Mouse (Mus musculus) stomach, embryonic 14.5 days (tissue): ENCODE data around the gene Abhd17a. TPM values are rescaled to one million over a fixed set of nuclear protein-coding genes. Genes with fewer than 3 reads are reported as not detected.

Experiments
- ATAC-seq: fragments of 200-750 bp; cut with Nextera tagmentation; 2 replicates; pipeline ENCODE4 v1.8.0; 2017; ENCODE audit warnings: low read depth, moderate TSS enrichment; ENCODE audit not compliant: insufficient number of reproducible peaks, insufficient read depth, low FRiP score
- H3K27ac ChIP-seq: fragments of 300-500 bp; sonication (generic); 2 replicates; pipeline ENCODE4 v1.5.1; 2014; ENCODE audit warnings: mild to moderate bottlenecking, low read length, moderate library complexity, mixed read lengths
- H3K27me3 ChIP-seq: fragments of 300-500 bp; sonication (generic); 2 replicates; pipeline ENCODE4 v1.6.1; 2014; ENCODE audit warnings: low read length, control low read depth, mixed read lengths; ENCODE audit not compliant: control insufficient read depth, insufficient read depth
- H3K36me3 ChIP-seq: fragments of 300-500 bp; sonication (generic); 2 replicates; pipeline ENCODE4 v1.6.1; 2014; ENCODE audit warnings: mild to moderate bottlenecking, control low read depth, low read length, moderate library complexity, mixed read lengths; ENCODE audit not compliant: control insufficient read depth, insufficient read depth
- H3K4me1 ChIP-seq: fragments of 300-500 bp; sonication (generic); 2 replicates; pipeline ENCODE4 v1.6.1; 2014; ENCODE audit warnings: low read length, control low read depth, mixed read lengths; ENCODE audit not compliant: control insufficient read depth, insufficient read depth
- H3K4me2 ChIP-seq: fragments of 300-500 bp; sonication (generic); replicated peaks from 2 replicates; pipeline ENCODE4 v1.6.1; 2014; ENCODE audit warnings: low read depth, low read length, control low read depth
- H3K4me3 ChIP-seq: fragments of 300-500 bp; sonication (generic); 2 replicates; pipeline ENCODE4 v1.5.1; 2014; ENCODE audit warnings: low read depth, low read length, control low read depth
- H3K9ac ChIP-seq: fragments of 300-500 bp; sonication (generic); replicated peaks from 2 replicates; pipeline ENCODE4 v1.6.1; 2014; ENCODE audit warnings: low read depth, mild to moderate bottlenecking, control low read depth, low read length, moderate library complexity, mixed read lengths
- H3K9me3 ChIP-seq: fragments of 300-500 bp; sonication (generic); 2 replicates; pipeline ENCODE4 v1.6.1; 2016; ENCODE audit warnings: low read depth, low read length, control low read depth; ENCODE audit not compliant: control insufficient read depth
- WGBS: fragments of 180-500 bp; shearing (Covaris S2); extraction: QIAGEN DNeasy Blood & Tissue Kit; methylation state at CpG from one replicate; pipeline ENCODE4 v1.1.7; 2014; 5-methylcytosine and 5-hydroxymethylcytosine counted together
- microRNA-seq: library from miRNA; unstranded; fragments of <30 nt; microRNA quantifications from one replicate; pipeline ENCODE4, GENCODE M21; 2016
- polyA plus RNA-seq: library from polyadenylated mRNA; unstranded; fragments of >200 nt; fragmentation: Nextera tagmentation; extraction: Ambion mirVana; gene quantifications from 2 replicates; pipeline ENCODE4 v1.2.1, GENCODE M21; 2014

Abhd17a gene
- polyA plus RNA-seq, 1 experiment from 2014 or later = 89.7 TPM

DNA sequence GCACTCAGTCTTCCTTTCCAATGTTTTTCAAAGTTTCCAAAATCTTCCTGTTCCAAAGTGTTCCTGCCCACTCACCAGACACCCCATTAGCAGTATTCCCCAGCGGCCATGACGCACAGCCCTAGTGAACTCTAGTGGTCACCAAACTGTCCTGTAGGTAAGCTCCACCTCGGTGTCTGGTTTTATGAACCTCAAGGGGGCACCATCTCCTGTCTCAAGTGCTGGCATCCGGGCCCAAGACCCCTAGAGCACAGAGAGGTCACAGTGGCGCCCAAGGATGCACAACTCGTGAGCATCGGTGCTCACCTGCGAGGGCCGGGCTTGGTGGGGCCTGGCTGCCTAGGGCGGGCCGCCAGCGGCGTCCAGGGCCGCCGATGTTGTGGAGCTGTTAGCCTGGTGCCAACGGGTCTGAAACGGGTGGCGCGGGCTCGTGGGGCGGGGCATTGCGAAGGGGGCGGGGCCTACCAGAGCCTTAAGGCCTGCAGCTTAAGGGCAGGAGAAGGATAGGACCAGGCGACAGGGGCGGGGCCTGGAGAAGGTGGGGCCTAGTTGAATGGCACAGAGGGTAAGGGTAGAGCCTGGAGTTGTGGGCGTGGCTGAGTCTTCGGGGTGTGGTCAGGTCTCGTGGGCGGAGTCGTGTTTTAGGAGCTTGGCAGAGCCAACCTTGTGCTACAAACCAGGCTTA, 51.3 kb downstream of the Abhd17a start, which contains the start of gene Atp8b3:
Gene Atp8b3 (minus strand): TSS at position 415 of the 685 bp plus-strand sequence.
- H3K27me3 ChIP-seq = peaks cover 9% of the 10 kb centered on the region; the same call in 1 of the 2 replicates
- no peaks in the 10 kb centered on the region for H3K9me3 ChIP-seq
- no peak within 1 kb of the TSS for H3K27ac ChIP-seq

DNA sequence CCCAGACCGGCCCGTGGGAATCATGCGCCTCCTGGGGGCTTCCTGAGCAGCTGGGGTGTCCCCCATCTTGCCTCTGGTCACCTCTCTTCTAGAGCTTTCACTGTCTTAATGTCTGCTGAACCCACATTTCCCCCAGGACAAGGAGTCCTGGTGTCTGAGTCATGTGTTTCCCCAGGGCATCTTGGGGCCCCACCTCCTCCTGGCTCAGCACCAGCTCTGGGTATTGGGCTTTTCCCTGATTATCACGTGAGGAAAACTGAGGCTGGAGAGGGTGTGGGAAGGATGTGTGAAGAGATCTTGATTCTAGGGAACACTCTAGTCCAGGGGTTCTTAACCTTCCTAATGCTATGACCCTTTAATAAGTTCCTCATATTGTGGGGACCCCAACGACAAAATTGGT, 52.0 kb downstream of the Abhd17a start:
- Histone ChIP-seq H3K4me3 (no peak overlapping the region), H3K9me3 (no peaks in the 10 kb centered on the region), H3K36me3 (peaks cover 13% of the 10 kb centered on the region; the same call in 1 of the 2 replicates), H3K9ac (no peak overlapping the region), H3K4me1 (0 out of 2 replicates have a peak, but pooled peaks cover 5% of the 10 kb centered on the region), H3K27me3 (peaks cover 9% of the 10 kb centered on the region; the same call in 1 of the 2 replicates), H3K27ac (no peak overlapping the region), H3K4me2 (no peak overlapping the region)
- 61% methylated on average over 5 of the region's 5 CpGs for WGBS
- ATAC-seq = no peak

More for the DNA sequence above, 51.3 kb downstream of the Abhd17a start, which contains the start of gene Atp8b3:
- H3K4me3 ChIP-seq = 0 out of 2 replicates have a peak within 1 kb of the TSS, but pooled peaks have one; percentile 9
- ATAC-seq = peak; percentile 87
- H3K4me2 ChIP-seq = peak within 1 kb of the TSS; percentile 30
- H3K9ac ChIP-seq = no peak within 1 kb of the TSS
- H3K4me1 ChIP-seq = 0 out of 2 replicates have a peak, but pooled peaks cover 5% of the 10 kb centered on the region
- peaks cover 20% of the 10 kb centered on the region for H3K36me3 ChIP-seq
- WGBS = 3% methylated on average over 30 of the region's 30 CpGs

DNA sequence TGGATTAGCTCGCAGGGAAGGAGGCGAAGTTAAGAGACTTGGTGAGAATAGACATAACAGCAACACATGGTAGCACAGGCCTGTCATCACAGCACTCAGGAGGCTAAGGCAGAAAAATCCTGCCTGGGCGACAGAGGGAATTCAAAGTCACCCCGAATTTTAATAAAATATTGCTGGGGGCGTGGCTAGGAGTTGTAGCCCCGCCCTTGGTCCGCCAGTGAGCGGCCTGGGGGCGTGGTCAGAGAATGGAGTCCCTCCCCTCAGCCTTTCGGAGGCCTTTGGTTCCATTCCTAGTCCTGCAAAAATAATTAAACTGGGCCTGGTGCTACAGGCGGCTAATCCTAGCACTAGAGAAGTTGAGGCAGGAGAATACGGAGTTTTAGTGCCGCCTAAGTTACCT, 54.4 kb downstream of the Abhd17a start:
- no peaks in the 10 kb centered on the region for H3K36me3 ChIP-seq
- H3K27me3 ChIP-seq = peaks cover 9% of the 10 kb centered on the region; the same call in 1 of the 2 replicates
- H3K4me2 ChIP-seq = no peak overlapping the region
- ATAC-seq = no peak
- no peak overlapping the region for H3K4me3 ChIP-seq
- 0 out of 2 replicates have a peak, but pooled peaks cover 5% of the 10 kb centered on the region for H3K4me1 ChIP-seq
- 11% methylated on average over 13 of the region's 13 CpGs for WGBS
- no peaks in the 10 kb centered on the region for H3K9me3 ChIP-seq
- no peak overlapping the region for H3K9ac ChIP-seq
- H3K27ac ChIP-seq = no peak overlapping the region

GRCm38 (mm10) chr10:80535071-80535470, 55.1 kb downstream of the Abhd17a start:
- Histone ChIP-seq H3K27ac (no peak overlapping the region), H3K4me3 (0 out of 2 replicates have a peak overlapping the region, but pooled peaks have one; percentile 8), H3K36me3 (no peaks in the 10 kb centered on the region), H3K4me1 (0 out of 2 replicates have a peak, but pooled peaks cover 5% of the 10 kb centered on the region), H3K9ac (no peak overlapping the region), H3K27me3 (peaks cover 9% of the 10 kb centered on the region; the same call in 1 of the 2 replicates), H3K9me3 (no peaks in the 10 kb centered on the region), H3K4me2 (0 out of 2 replicates have a peak overlapping the region, but pooled peaks have one; percentile 12)
- 12% methylated on average over 14 of the region's 14 CpGs for WGBS
- ATAC-seq = no peak

- H3K27ac ChIP-seq = no peak overlapping the region
- WGBS = 12% methylated on average over 7 of the region's 7 CpGs
- H3K4me2 ChIP-seq = no peak overlapping the region
- H3K4me1 ChIP-seq = 0 out of 2 replicates have a peak, but pooled peaks cover 5% of the 10 kb centered on the region
- ATAC-seq = peak; percentile 51; the same call in 1 of the 2 replicates
- H3K9ac ChIP-seq = no peak overlapping the region
- no peaks in the 10 kb centered on the region for H3K9me3 ChIP-seq
- no peaks in the 10 kb centered on the region for H3K36me3 ChIP-seq
- no peak overlapping the region for H3K4me3 ChIP-seq
- peaks cover 9% of the 10 kb centered on the region; the same call in 1 of the 2 replicates for H3K27me3 ChIP-seq
Measured at GRCm38 (mm10) chr10:80533704-80534103, 56.4 kb downstream of the Abhd17a start.

Small RNA genes lying within 50 kb of the gene (microRNA-seq; reads per million reads assigned to microRNA genes)
- not detected for gene Mir6912

Other genes with a start within 250 kb of the Abhd17a start
- gene Adamtsl5, start 241.9 kb downstream of the Abhd17a start, polyA plus RNA-seq = 13.6 and 13.8 TPM in 2 replicates
- gene Plk5, start 233.9 kb downstream of the Abhd17a start, polyA plus RNA-seq = 0.30 and 0.62 TPM in 2 replicates
- gene Mex3d, start 202.7 kb downstream of the Abhd17a start, polyA plus RNA-seq = 7.7 and 8.1 TPM in 2 replicates
- gene Mbd3, start 190.8 kb downstream of the Abhd17a start, polyA plus RNA-seq = 194 and 200 TPM in 2 replicates
- 645 and 784 TPM in 2 replicates for gene Uqcr11, start 183.5 kb downstream of the Abhd17a start, polyA plus RNA-seq
- gene Tcf3, start 156.7 kb downstream of the Abhd17a start, polyA plus RNA-seq = 107 and 108 TPM in 2 replicates
- 0.25 and 0.53 TPM in 2 replicates for gene Onecut3, start 95.5 kb downstream of the Abhd17a start, polyA plus RNA-seq
- gene Atp8b3, start 51.2 kb downstream of the Abhd17a start, polyA plus RNA-seq = 0.11 and 0.25 TPM in 2 replicates
- gene Rexo1, start 28.8 kb downstream of the Abhd17a start, polyA plus RNA-seq = 22.9 and 24.3 TPM in 2 replicates
- 8.1 and 8.4 TPM in 2 replicates for gene Klf16, start 13.0 kb downstream of the Abhd17a start, polyA plus RNA-seq
- gene Scamp4, start 12.5 kb upstream of the Abhd17a start, polyA plus RNA-seq = 95.9 and 106 TPM in 2 replicates
- gene Adat3, start 12.5 kb upstream of the Abhd17a start, polyA plus RNA-seq = 7.7 and 7.9 TPM in 2 replicates
- 1.5 and 2.3 TPM in 2 replicates for gene Gm49322, start 15.7 kb upstream of the Abhd17a start, polyA plus RNA-seq
- gene Csnk1g2, start 32.5 kb upstream of the Abhd17a start, polyA plus RNA-seq = 43.5 and 67.4 TPM in 2 replicates
- 46.3 and 64.2 TPM in 2 replicates for gene Btbd2, start 66.7 kb upstream of the Abhd17a start, polyA plus RNA-seq
- 71.3 and 75.5 TPM in 2 replicates for gene Mknk2, start 87.8 kb upstream of the Abhd17a start, polyA plus RNA-seq
- 47.9 and 51.1 TPM in 2 replicates for gene Mob3a, start 111.6 kb upstream of the Abhd17a start, polyA plus RNA-seq
- 16.7 and 18.4 TPM in 2 replicates for gene Izumo4, start 111.8 kb upstream of the Abhd17a start, polyA plus RNA-seq
- gene Ap3d1, start 151.9 kb upstream of the Abhd17a start, polyA plus RNA-seq = 81.7 and 85.8 TPM in 2 replicates
- 24.5 and 25.8 TPM in 2 replicates for gene Dot1l, start 164.9 kb upstream of the Abhd17a start, polyA plus RNA-seq
- 77.7 and 81.8 TPM in 2 replicates for gene Sf3a2, start 207.9 kb upstream of the Abhd17a start, polyA plus RNA-seq
- 110 and 116 TPM in 2 replicates for gene Plekhj1, start 208.3 kb upstream of the Abhd17a start, polyA plus RNA-seq
- not detected in 2 replicates for gene Amh, start 214.9 kb upstream of the Abhd17a start, polyA plus RNA-seq
- gene Jsrp1, start 223.2 kb upstream of the Abhd17a start, polyA plus RNA-seq = 0.45 and 1.4 TPM in 2 replicates
- gene Oaz1, start 236.3 kb upstream of the Abhd17a start, polyA plus RNA-seq = 1,724 and 1,898 TPM in 2 replicates